Mouse (Mus musculus): ENCODE measurements around the gene Usp12.

DNA sequence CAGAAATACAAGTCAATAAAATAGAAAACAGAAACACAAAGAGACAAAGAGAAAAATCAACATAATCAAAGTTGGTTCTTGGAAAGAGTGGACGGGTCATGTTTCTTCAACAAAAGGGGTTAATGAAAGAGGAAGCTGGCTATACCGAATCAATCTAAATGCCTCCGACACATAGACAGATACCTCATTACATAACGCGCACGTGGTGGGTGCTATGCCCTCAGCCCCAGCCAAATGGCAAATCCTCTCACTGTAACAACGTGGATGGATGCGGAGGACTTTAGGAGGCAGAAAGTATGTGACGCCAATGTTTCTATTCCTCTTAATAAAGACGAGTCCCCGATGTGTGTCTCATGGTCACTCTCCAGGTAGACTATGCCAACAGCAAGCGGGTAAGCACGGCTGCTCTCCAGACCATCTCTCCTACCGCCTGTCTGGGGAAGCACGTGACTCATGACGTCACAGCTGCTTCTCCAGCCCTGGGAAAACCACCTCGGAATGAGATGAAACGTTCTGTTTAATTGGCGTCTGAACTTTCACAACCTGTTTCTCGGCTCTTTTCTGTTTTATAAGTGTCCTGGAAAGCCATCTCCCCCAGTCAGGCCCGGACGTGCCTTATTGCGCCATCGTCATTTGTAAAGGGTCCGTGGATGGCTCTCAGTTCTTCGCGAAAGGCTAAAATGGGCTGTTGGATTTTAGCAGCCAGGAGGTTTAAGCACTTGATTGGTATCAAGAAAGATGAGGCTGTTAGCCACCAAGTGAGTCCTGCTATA is 75.0 kb downstream of the Usp12 start:
- no peak for TF ChIP-seq CTCF (IDR thresholded peaks at IDR 0.05; ENCODE audit: borderline replicate concordance, insufficient read depth, low read depth, low read length)
- TF ChIP-seq POLR2A (IDR thresholded peaks at IDR 0.05; ENCODE audit: borderline replicate concordance, insufficient read depth, low read length): no peak
